Mouse (Mus musculus) lung, postnatal 0 days (tissue): Measurements from ENCODE around the gene Gm10837. TPM values are rescaled to one million over a fixed set of nuclear protein-coding genes. Genes with fewer than 3 reads are reported as not detected.

Experiments
- ATAC-seq: fragments of 200-750 bp; cut with Nextera tagmentation; 2 replicates; pipeline ENCODE4 v1.8.0; 2017; ENCODE audit warnings: moderate library complexity
- DNase-seq: peaks from one replicate; pipeline ENCODE4 v3.0.0-alpha.2; 2016; ENCODE audit warnings: low spot score
- H3K27ac ChIP-seq: fragments of 300-500 bp; sonication (generic); 2 replicates; pipeline ENCODE4 v1.5.1; 2014; ENCODE audit warnings: antibody characterized with exemption, mild to moderate bottlenecking, low read length, mixed read lengths
- H3K27me3 ChIP-seq: fragments of 300-500 bp; sonication (generic); replicated peaks from 2 replicates; pipeline ENCODE4 v1.6.1; 2014; ENCODE audit warnings: low read length, mixed read lengths; ENCODE audit not compliant: insufficient read depth
- H3K36me3 ChIP-seq: fragments of 300-500 bp; sonication (generic); 2 replicates; pipeline ENCODE4 v1.6.1; 2014; ENCODE audit warnings: low read length, mixed read lengths; ENCODE audit not compliant: insufficient read depth
- H3K4me1 ChIP-seq: fragments of 300-500 bp; sonication (generic); 2 replicates; pipeline ENCODE4 v1.6.1; 2014; ENCODE audit warnings: antibody characterized with exemption, low read depth, low read length, mixed read lengths; ENCODE audit not compliant: insufficient read depth
- H3K4me2 ChIP-seq: fragments of 300-500 bp; sonication (generic); replicated peaks from 2 replicates; pipeline ENCODE4 v1.6.1; 2014; ENCODE audit warnings: low read depth, mild to moderate bottlenecking, low read length, moderate library complexity, mixed read lengths
- H3K4me3 ChIP-seq: fragments of 300-500 bp; sonication (generic); 2 replicates; pipeline ENCODE4 v1.5.1; 2014; ENCODE audit warnings: low read depth, low read length
- H3K9ac ChIP-seq: fragments of 300-500 bp; sonication (generic); replicated peaks from 2 replicates; pipeline ENCODE4 v1.6.1; 2014; ENCODE audit warnings: low read depth, mild to moderate bottlenecking
- H3K9me3 ChIP-seq: fragments of 300-500 bp; sonication (generic); 2 replicates; pipeline ENCODE4 v1.6.1; 2016; ENCODE audit warnings: low read length, mixed read lengths
- CTCF ChIP-seq: IDR thresholded peaks from 2 replicates; pipeline ENCODE4 v1.5.1; 2016; ENCODE audit warnings: antibody characterized with exemption, mild to moderate bottlenecking
- EP300 ChIP-seq: IDR thresholded peaks from 2 replicates; pipeline ENCODE4 v1.6.1; 2016; ENCODE audit warnings: antibody characterized with exemption, mild to moderate bottlenecking, control low read depth
- WGBS: fragments of 180-500 bp; shearing (Covaris S2); extraction: QIAGEN DNeasy Blood & Tissue Kit; methylation state at CpG from one replicate; pipeline ENCODE4 v1.1.7; 2014; 5-methylcytosine and 5-hydroxymethylcytosine counted together
- polyA plus RNA-seq: library from polyadenylated mRNA; unstranded; fragments of >200 nt; fragmentation: Nextera tagmentation; extraction: Ambion mirVana; gene quantifications from 2 replicates; pipeline ENCODE4 v1.2.1, GENCODE M21; 2015

Gene Gm10837
- polyA plus RNA-seq, 1 experiment from 2014 or later, result not detected

DNA sequence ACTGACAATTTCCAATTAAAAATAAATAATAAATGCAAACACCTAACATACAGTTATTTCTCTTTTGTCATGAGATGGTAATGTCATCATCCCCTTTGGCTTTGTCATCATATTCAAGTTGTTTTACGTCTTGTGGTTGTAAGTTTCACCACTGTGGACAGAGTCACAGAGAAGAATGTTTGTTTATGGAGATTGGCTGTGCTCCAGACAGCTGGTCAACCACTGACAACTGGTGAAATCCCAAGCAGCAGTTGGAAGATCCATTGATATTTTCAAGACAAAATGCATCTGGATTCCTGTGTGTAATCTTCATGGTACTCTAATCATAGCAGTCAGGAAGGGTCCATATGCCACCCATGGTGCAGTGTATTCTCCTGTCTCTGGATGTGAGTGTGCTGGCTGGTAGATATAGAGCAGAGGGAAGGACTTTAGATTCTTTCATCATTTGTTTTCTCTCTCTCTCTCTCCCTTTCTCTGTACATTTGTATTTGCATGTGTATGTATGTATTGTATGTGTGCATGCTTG lies 23.2 kb downstream of the Gm10837 start:
- Histone ChIP-seq H3K9me3 (no peaks in the 10 kb centered on the region), H3K4me1 (no peaks in the 10 kb centered on the region), H3K36me3 (no peaks in the 10 kb centered on the region), H3K4me2 (no peak overlapping the region), H3K27me3 (0 out of 2 replicates have a peak, but pooled peaks cover 3% of the 10 kb centered on the region), H3K4me3 (no peak overlapping the region), H3K9ac (no peak overlapping the region), H3K27ac (no peak overlapping the region)
- DNase-seq, result peak; percentile 34
- no peak for ATAC-seq
- WGBS, result 33% methylated on average over 1 of the region's 1 CpGs
- no peak for TF ChIP-seq EP300
- TF ChIP-seq CTCF, result no peak

- TF ChIP-seq EP300, result no peak
- no peak for TF ChIP-seq CTCF
- Histone ChIP-seq H3K9ac (no peak overlapping the region), H3K27me3 (no peaks in the 10 kb centered on the region), H3K9me3 (no peaks in the 10 kb centered on the region), H3K27ac (no peak overlapping the region), H3K4me1 (no peaks in the 10 kb centered on the region), H3K36me3 (no peaks in the 10 kb centered on the region), H3K4me2 (no peak overlapping the region), H3K4me3 (no peak overlapping the region)
- WGBS, result 67% methylated on average over 4 of the region's 4 CpGs
- ATAC-seq (no peak), DNase-seq (no peak)
Observed at GRCm38 (mm10) chr14:122528475-122528874, 38.1 kb downstream of the Gm10837 start.

- peak within 1 kb of the TSS; percentile 64 for H3K4me3 ChIP-seq
- peak within 1 kb of the TSS; percentile 48 for H3K9ac ChIP-seq
- H3K27me3 ChIP-seq, result no peaks in the 10 kb centered on the region
- peak; percentile 94 for DNase-seq
- no peak for TF ChIP-seq EP300
- TF ChIP-seq CTCF, result peak; percentile 32; the same call in 1 of the 2 replicates
- no peaks in the 10 kb centered on the region for H3K36me3 ChIP-seq
- peak within 1 kb of the TSS; percentile 82 for H3K4me2 ChIP-seq
- peak within 1 kb of the TSS; percentile 68 for H3K27ac ChIP-seq
- WGBS, result 3% methylated on average over 54 of the region's 54 CpGs
- H3K4me1 ChIP-seq, result no peaks in the 10 kb centered on the region; the same call in 1 of the 2 replicates
- no peaks in the 10 kb centered on the region for H3K9me3 ChIP-seq
- peak; percentile 98 for ATAC-seq
Observed at GRCm38 (mm10) chr14:122534017-122534924, 43.9 kb downstream of the Gm10837 start, which contains the start of gene Pcca. Gene Pcca, plus strand, starts transcription at chr14:122534324.

- Histone ChIP-seq H3K9ac (no peak overlapping the region), H3K4me2 (no peak overlapping the region), H3K4me3 (no peak overlapping the region), H3K9me3 (no peaks in the 10 kb centered on the region), H3K36me3 (no peaks in the 10 kb centered on the region), H3K4me1 (no peaks in the 10 kb centered on the region; the same call in 1 of the 2 replicates), H3K27ac (0 out of 2 replicates have a peak overlapping the region, but pooled peaks have one; percentile 26), H3K27me3 (no peaks in the 10 kb centered on the region)
- ATAC-seq (no peak), DNase-seq (peak; percentile 74)
- WGBS, result 72% methylated on average over 1 of the region's 1 CpGs
- TF ChIP-seq CTCF (no peak), EP300 (0 out of 2 replicates have a peak, but pooled peaks have one; percentile 17)
Observed at GRCm38 (mm10) chr14:122535986-122536385, 45.6 kb downstream of the Gm10837 start.

Other genes starting within 250 kb of the Gm10837 start
- not detected in 2 replicates for gene Gm5089, start 39.5 kb upstream of the Gm10837 start, polyA plus RNA-seq
- not detected in 2 replicates for gene Zic5, start 24.9 kb upstream of the Gm10837 start, polyA plus RNA-seq
- 0.05 TPM in 1 of 2 replicates, not detected in the other for gene Zic2, start 15.2 kb upstream of the Gm10837 start, polyA plus RNA-seq
- gene Pcca, start 43.7 kb downstream of the Gm10837 start, polyA plus RNA-seq, result 10.4 and 16.2 TPM in 2 replicates